Mouse (Mus musculus) CH12.LX (cell line): Measurements from ENCODE around the gene Tas2r135.

Source experiments
- EP300 ChIP-seq: IDR thresholded peaks from 2 replicates; pipeline ENCODE4 v1.6.1; 2011; ENCODE audit warnings: low read length, improper control_type of control experiment
- MAFK ChIP-seq: IDR thresholded peaks from 2 replicates; pipeline ENCODE4 v1.6.1; 2011; ENCODE audit warnings: low read length, improper control_type of control experiment; ENCODE audit not compliant: insufficient replicate concordance
- POLR2A ChIP-seq: IDR thresholded peaks from 2 replicates; pipeline ENCODE4 v1.6.1; 2011; ENCODE audit warnings: low read depth, mild to moderate bottlenecking, improper control_type of control experiment, low read length

DNA sequence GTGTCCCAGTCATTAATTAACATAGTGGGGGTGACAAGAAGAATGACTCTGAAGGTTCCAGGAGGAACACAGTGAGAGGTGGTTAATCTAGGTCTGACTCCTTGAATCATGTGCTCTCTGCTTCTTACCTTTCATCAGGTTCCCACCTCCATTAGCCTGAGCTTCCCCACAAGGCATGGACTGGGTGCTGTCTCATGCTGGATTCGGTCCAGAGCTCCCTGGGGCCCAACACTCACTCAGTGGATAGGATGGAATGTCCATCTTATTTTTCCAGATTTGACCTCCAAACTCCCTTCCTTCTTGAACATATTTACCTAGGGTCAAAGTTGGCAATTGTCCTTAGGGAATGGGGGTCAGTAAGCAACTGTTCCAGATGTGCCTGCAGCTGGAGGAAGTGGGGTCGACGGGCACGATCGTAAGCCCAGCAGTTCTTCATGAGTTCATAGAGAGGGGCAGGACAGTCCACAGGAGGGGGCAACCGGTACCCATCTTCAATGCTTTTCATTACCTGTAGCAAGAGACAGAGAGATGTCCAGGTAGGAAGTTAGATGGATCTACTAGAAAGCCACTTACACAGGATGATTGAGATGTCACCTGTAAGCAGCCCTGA, 44.9 kb upstream of the Tas2r135 start:
- TF ChIP-seq EP300, result no peak
- TF ChIP-seq POLR2A, result no peak
- no peak for TF ChIP-seq MAFK
